ENCODE assay signal across 8 mouse cellular contexts in genomic region chr7:144678241-144679030, GRCm38 (mm10).
A peak's percentile ranks its signal among the peaks of the same experiment; 100 is the strongest.
ATAC-seq lines count a peak whose summit lies in the region.

No protein-coding gene starts in this region.

- peak overlapping the region; percentile 38 for H3K4me3 ChIP-seq in megakaryocyte, embryonic 14.5 days (replicated peaks)
- peak overlapping the region; percentile 48 for H3K4me3 ChIP-seq in embryonic facial prominence, embryonic 15.5 days (replicated peaks)
- peak overlapping the region; percentile 39 for H3K4me3 ChIP-seq in hindbrain, embryonic 12.5 days
- H3K4me3 ChIP-seq in liver, embryonic 15.5 days (replicated peaks), result peak overlapping the region; percentile 8; the same call in 1 of the 2 replicates
- peak overlapping the region; percentile 36 for H3K4me3 ChIP-seq in stomach, embryonic 14.5 days (ENCODE audit: low read depth, low read length)

- no peak for ATAC-seq in megakaryocyte, adult 5-6 weeks (ENCODE audit: poor library complexity, severe bottlenecking)
- 0 out of 2 replicates have a peak, but pooled peaks have one; percentile 1 for ATAC-seq in embryonic facial prominence, embryonic 15.5 days (ENCODE audit: insufficient number of reproducible peaks, low FRiP score, low TSS enrichment, low read depth)
- no peak for ATAC-seq in hindbrain, embryonic 12.5 days (ENCODE audit: low FRiP score)
- ATAC-seq in liver, embryonic 15.5 days (ENCODE audit: insufficient read depth), result no peak
- no peak for ATAC-seq in stomach, embryonic 14.5 days (ENCODE audit: insufficient number of reproducible peaks, insufficient read depth, low FRiP score, low read depth)
- ATAC-seq in megakaryocyte-erythroid progenitor cell, adult 5-6 weeks (replicated peaks; ENCODE audit: low FRiP score, low TSS enrichment, poor library complexity, severe bottlenecking), result no peak
- no peak for ATAC-seq in CD4-positive, CD25-positive, alpha-beta regulatory T cell, adult 4 months

- peaks cover 5% of the 10 kb centered on the region; the same call in 1 of the 2 replicates for H3K4me1 ChIP-seq in megakaryocyte, embryonic 14.5 days
- H3K4me1 ChIP-seq in embryonic facial prominence, embryonic 15.5 days, result peaks cover 21% of the 10 kb centered on the region
- H3K4me1 ChIP-seq in hindbrain, embryonic 12.5 days, result peaks cover 7% of the 10 kb centered on the region
- H3K4me1 ChIP-seq in liver, embryonic 15.5 days (replicated peaks), result no peaks in the 10 kb centered on the region
- H3K4me1 ChIP-seq in stomach, embryonic 14.5 days (ENCODE audit: control insufficient read depth, insufficient read depth, low read length), result peaks cover 13% of the 10 kb centered on the region; the same call in 1 of the 2 replicates

- H3K4me2 ChIP-seq in embryonic facial prominence, embryonic 15.5 days (replicated peaks), result peak overlapping the region; percentile 86
- peak overlapping the region; percentile 70 for H3K4me2 ChIP-seq in hindbrain, embryonic 12.5 days (replicated peaks)
- peak overlapping the region; percentile 38 for H3K4me2 ChIP-seq in liver, embryonic 15.5 days
- H3K4me2 ChIP-seq in stomach, embryonic 14.5 days (replicated peaks; ENCODE audit: low read depth, low read length), result peak overlapping the region; percentile 81

- no peak overlapping the region for H3K27ac ChIP-seq in embryonic facial prominence, embryonic 15.5 days (replicated peaks)
- H3K27ac ChIP-seq in hindbrain, embryonic 12.5 days, result no peak overlapping the region
- no peak overlapping the region for H3K27ac ChIP-seq in liver, embryonic 15.5 days (replicated peaks)
- no peak overlapping the region for H3K27ac ChIP-seq in stomach, embryonic 14.5 days (ENCODE audit: low read length)

- peaks cover 6% of the 10 kb centered on the region for H3K9me3 ChIP-seq in megakaryocyte, embryonic 14.5 days
- no peaks in the 10 kb centered on the region for H3K9me3 ChIP-seq in embryonic facial prominence, embryonic 15.5 days (replicated peaks)
- H3K9me3 ChIP-seq in hindbrain, embryonic 12.5 days (replicated peaks), result no peaks in the 10 kb centered on the region
- H3K9me3 ChIP-seq in liver, embryonic 15.5 days (replicated peaks), result no peaks in the 10 kb centered on the region
- H3K9me3 ChIP-seq in stomach, embryonic 14.5 days (ENCODE audit: control insufficient read depth, low read depth, low read length), result no peaks in the 10 kb centered on the region

- no peak overlapping the region; the same call in 1 of the 2 replicates for H3K9ac ChIP-seq in embryonic facial prominence, embryonic 15.5 days
- peak overlapping the region; percentile 54; the same call in 1 of the 2 replicates for H3K9ac ChIP-seq in hindbrain, embryonic 12.5 days
- no peak overlapping the region for H3K9ac ChIP-seq in liver, embryonic 15.5 days
- H3K9ac ChIP-seq in stomach, embryonic 14.5 days (replicated peaks; ENCODE audit: low read depth, low read length), result no peak overlapping the region; the same call in 1 of the 2 replicates

- H3K27me3 ChIP-seq in megakaryocyte, embryonic 14.5 days (replicated peaks), result peaks cover 84% of the 10 kb centered on the region
- peaks cover 24% of the 10 kb centered on the region for H3K27me3 ChIP-seq in embryonic facial prominence, embryonic 15.5 days
- peaks cover 35% of the 10 kb centered on the region for H3K27me3 ChIP-seq in hindbrain, embryonic 12.5 days
- H3K27me3 ChIP-seq in liver, embryonic 15.5 days, result peaks cover 48% of the 10 kb centered on the region
- no peaks in the 10 kb centered on the region for H3K27me3 ChIP-seq in stomach, embryonic 14.5 days (ENCODE audit: control insufficient read depth, insufficient read depth, low read length)

- H3K36me3 ChIP-seq in megakaryocyte, embryonic 14.5 days (replicated peaks; ENCODE audit: low read length), result no peaks in the 10 kb centered on the region
- no peaks in the 10 kb centered on the region for H3K36me3 ChIP-seq in embryonic facial prominence, embryonic 15.5 days
- H3K36me3 ChIP-seq in hindbrain, embryonic 12.5 days, result no peaks in the 10 kb centered on the region
- H3K36me3 ChIP-seq in liver, embryonic 15.5 days (replicated peaks), result no peaks in the 10 kb centered on the region
- no peaks in the 10 kb centered on the region; the same call in 1 of the 2 replicates for H3K36me3 ChIP-seq in stomach, embryonic 14.5 days (ENCODE audit: control insufficient read depth, insufficient read depth, low read length)

- 5% methylated on average over 68 of the region's 68 CpGs for WGBS in embryonic facial prominence, embryonic 15.5 days
- 9% methylated on average over 68 of the region's 68 CpGs for WGBS in hindbrain, embryonic 12.5 days
- WGBS in liver, embryonic 15.5 days (ENCODE audit: insufficient replicate concordance), result 8% methylated on average over 68 of the region's 68 CpGs
- 12% methylated on average over 63 of the region's 68 CpGs for WGBS in stomach, embryonic 14.5 days
